Mouse (Mus musculus) heart, adult 9 months (tissue): ENCODE measurements around the gene Loxl1.

Experiments
- DNase-seq, 2 experiments: peaks; one replicate each; pipeline ENCODE4 v3.0.0; 2022; ENCODE audit warnings: low spot score in 2 of 2

Gene Loxl1

DNA sequence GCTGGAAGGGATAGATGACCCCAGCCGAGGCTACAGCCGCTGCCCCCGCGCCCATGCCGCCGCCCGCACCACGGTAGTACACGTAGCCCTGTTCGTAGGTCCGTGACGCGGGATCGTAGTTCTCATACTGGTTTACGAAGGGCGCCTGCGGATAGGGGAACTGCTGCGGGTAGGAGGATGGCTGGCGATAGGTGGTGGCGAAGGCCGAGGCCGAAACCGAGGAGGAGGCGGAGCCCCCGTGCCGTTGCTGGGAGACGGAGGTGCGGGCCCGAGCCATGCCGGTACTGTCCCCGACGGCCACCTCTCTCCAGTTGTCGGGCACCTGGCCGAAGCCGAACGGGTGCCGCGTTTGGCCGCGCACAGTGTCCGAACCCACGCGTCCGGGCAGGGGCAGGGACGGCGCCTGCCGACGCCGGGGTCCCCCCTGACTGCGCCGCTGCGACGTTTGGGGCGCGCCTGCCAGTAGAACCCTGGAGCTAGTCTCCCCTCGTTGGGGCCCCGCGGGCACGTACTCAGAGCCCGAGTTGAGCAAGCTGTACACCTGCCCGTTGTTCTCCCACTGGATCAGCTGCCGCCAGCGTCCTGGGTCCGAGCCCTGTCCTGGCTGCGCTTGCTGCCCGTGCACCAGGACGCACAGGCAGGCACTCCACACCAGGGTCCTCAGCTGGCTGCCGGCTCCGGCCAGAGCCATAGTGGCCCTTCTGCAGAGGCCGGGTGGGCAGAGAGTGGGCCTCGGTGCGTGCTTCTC is 616 bp downstream of the Loxl1 start:
- DNase-seq, result no peak

- peak in 1 of 2 experiments; percentile 34 for DNase-seq
Measured at GRCm38 (mm10) chr9:58311191-58311910, 1.6 kb downstream of the Loxl1 start.

DNA sequence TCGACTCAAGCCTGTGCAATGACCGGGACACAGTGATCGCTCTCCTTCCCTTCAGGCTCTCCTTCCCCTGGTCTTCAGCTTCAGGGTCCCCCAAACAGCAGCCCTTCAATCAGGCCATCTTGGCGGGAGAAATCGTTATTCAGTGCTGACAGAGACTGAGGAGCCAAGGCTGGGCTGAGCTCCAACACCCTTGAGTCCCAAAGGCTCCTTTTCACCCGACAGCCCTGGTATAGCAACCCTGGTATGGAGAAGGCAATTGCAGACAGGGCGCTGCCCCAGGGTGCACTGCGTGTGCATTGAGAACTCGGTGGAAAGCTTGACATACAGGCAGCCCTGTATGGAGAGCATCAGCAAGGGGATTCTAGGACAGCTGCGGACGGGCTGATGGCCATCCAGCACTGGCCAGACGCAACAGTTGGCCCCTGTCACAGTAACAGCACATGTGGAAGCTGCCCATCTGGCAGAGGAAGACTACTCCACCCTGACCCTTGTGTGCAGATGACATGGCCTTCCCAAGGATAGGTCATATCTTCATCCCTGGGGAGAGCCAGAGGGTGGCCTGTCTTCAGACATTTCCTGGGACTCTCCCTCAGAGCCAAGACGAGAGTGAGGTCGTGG is 2.8 kb downstream of the Loxl1 start:
- peak; percentile 74 to 81 for DNase-seq

GRCm38 (mm10) chr9:58308395-58308794 is 4.6 kb downstream of the Loxl1 start:
- DNase-seq, result peak; percentile 71 to 82

GRCm38 (mm10) chr9:58305686-58306085 is 7.3 kb downstream of the Loxl1 start:
- DNase-seq, result peak in 1 of 2 experiments; percentile 57

DNA sequence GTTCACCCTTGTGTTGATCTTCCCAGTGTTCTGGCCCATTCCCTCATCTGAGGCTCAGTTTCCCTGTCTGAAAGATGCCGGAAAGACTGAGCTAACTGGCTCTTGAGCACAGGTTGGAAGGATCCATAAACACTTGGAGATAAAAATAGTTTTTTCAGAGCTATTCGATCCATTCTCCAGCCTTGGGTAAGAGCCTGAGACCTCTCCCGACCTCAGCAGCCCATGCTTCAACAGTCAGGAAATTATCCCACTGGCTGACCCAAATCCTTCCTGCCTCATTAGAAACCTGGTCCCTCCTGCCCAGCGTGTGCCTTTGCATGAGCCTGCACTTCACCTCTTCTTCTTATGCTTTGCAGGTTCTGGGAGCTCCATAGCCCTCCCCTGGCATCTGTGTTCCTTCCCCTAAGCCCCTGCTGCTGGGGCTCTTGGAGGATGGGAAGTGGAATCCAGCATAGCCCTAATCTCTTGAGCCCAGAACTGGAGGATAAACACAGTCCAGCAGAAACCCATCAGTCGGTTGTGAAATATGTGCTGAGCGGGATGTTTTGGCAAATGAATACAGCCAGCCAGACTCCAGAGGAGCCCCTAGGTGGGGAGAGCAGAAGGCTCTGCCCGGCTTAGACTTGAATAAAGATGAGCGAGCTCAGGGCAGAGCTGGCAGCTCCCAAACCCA is 9.3 kb downstream of the Loxl1 start:
- peak; percentile 72 to 76 for DNase-seq

GRCm38 (mm10) chr9:58303115-58303514 is 9.9 kb downstream of the Loxl1 start:
- DNase-seq, result peak in 1 of 2 experiments; percentile 44

- peak in 1 of 2 experiments; percentile 61 for DNase-seq
Measured at GRCm38 (mm10) chr9:58299356-58299799, 13.6 kb downstream of the Loxl1 start.

DNA sequence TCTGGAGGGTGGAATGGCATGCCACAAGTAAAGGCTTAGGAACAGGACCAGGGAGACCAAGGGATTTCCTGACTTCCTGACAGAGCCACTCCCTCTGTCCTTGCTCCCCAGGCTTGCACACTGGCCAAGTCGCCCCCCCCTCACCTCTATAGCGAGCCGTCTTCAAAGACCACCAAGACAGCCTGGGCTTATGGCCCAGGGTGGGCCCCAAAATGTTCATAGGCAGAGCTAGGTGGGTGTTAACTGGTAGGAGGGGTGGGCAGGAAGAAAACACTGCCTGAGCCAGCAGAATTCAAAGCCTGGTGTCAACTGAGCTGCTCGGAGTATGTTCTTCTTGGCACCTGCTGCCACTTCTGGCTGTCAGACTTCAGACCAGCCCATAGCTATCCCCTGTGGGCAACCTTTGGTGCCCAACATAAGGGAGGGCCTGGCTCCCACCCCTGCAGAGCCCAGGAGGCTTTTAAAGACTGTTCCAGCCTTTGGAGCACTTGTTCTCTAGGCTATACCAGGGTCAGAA is 15.0 kb downstream of the Loxl1 start:
- no peak for DNase-seq

GRCm38 (mm10) chr9:58297065-58297464 is 15.9 kb downstream of the Loxl1 start:
- no peak for DNase-seq

GRCm38 (mm10) chr9:58295766-58296361 is 17.1 kb downstream of the Loxl1 start:
- peak; percentile 75 to 81 for DNase-seq

- no peak for DNase-seq
Measured at GRCm38 (mm10) chr9:58295345-58295744, 17.6 kb downstream of the Loxl1 start.

DNA sequence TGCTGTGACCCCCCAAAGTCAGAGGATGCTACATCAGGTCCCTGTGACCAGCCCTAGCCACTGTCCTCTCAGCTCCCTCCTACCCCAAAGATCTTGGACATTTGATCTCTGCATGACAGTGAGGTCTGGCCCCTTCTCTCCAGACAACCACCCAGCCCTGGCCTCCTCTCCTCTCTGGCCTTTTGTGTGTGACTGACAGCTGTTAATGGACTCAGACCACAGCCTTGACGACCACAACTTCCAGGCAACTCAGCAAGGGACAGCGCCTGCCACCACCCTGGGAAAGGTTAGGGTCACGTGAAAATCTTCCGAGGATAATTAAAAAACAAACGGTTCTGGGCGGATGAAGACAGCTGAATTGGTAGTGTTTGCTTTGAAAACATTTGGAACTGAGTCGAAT is 18.5 kb downstream of the Loxl1 start:
- DNase-seq, result no peak

- no peak for DNase-seq
Measured at GRCm38 (mm10) chr9:58289901-58290300, 23.1 kb downstream of the Loxl1 start.

- no peak for DNase-seq
Measured at GRCm38 (mm10) chr9:58289090-58289489, 23.9 kb downstream of the Loxl1 start.

DNA sequence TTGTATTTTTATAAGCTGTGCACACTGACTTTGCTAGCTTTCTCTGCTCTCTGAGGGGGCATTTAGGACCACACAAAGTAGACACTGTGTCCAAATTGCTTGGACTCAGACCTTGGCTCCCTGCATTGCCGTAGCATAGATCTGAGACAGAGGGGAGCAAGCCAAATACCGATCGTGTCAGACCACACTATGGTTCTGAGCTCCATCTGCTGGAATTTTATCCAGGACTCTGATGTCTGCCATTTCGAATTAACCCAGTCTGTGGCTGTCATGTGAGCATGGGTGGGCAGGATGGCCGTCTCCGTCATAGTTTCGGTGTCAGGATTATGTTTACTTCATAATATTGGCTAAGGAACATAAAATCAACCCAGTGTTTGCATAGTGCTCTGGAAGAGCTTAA is 29.6 kb downstream of the Loxl1 start:
- no peak for DNase-seq

DNA sequence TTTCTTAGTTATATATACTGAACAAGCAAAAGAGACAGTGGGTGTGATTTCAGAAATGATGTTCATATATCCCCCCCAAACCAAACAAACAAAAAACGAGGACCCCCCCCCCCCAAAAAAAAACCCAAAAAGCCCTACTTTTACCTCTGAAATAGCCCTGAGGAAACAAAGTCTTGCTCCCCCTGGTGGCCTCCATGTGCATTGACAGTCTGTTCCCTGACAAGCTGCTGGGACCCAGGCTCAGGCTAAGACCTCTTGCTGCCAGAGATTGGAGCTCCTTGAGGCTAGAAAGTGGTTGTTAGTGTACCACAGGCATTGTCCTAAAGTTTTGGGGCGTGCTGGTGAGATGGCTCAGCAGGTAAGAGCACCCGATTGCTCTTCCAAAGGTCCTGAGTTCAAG is 31.4 kb downstream of the Loxl1 start:
- no peak for DNase-seq

- DNase-seq, result peak; percentile 84 to 85
Measured at GRCm38 (mm10) chr9:58280259-58281109, 32.5 kb downstream of the Loxl1 start.

DNA sequence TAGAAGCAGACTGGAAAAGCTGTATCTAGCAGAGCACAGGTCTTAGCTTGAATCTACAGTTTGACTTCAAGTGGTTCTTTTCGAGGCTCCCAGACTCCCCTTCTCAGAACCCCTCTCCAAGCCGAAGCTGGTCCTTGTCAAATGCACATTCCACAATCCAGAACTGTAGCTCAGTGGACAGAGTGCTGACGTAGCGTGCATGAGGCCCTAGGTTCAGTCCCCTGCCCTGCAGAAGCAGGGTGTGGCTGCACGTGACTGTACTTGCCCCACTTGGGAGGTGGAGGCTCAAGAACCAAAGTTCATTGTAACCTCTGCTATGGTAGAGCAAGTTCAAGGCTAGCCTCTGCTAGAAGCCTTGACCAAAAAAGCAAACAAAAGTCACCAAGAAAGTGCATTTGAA is 33.2 kb downstream of the Loxl1 start:
- DNase-seq, result no peak
